Mouse (Mus musculus) urinary bladder, adult 18-20 months (tissue): ENCODE results near the gene Eif3i.

Experiments used
- DNase-seq, 2 experiments: peaks; one replicate each; pipeline ENCODE4 v3.0.0; 2022; ENCODE audit warnings: low spot score in 2 of 2, mixed read lengths in 2 of 2

Eif3i gene

GRCm38 (mm10) chr4:129618786-129619691, 18.6 kb upstream of the Eif3i start, which contains the start of gene Iqcc:
Gene Iqcc, minus strand, starts transcription at chr4:129619099.
- DNase-seq = peak; percentile 85 to 95

DNA sequence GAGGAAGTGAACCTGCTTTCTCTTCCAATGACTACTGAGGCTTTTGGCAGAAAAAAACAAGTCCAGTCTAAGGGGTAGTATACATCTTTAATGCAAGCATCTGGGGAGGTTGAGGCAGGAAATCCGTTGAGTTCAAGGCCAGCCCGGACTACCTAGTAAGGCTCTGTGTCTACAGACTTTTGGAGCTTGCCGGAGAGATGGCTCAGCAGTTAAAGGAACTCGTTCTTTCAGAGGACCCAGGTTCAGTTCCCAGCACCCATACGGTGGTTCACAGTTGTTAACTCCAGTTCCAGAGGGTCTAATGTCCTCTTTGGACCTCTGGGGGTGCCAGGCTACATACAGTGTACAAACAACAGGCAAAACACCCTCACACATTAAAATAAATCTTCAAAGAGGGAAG, 17.6 kb upstream of the Eif3i start:
- DNase-seq = no peak

- no peak for DNase-seq
Observed at GRCm38 (mm10) chr4:129617121-129617641, 16.7 kb upstream of the Eif3i start.

DNA sequence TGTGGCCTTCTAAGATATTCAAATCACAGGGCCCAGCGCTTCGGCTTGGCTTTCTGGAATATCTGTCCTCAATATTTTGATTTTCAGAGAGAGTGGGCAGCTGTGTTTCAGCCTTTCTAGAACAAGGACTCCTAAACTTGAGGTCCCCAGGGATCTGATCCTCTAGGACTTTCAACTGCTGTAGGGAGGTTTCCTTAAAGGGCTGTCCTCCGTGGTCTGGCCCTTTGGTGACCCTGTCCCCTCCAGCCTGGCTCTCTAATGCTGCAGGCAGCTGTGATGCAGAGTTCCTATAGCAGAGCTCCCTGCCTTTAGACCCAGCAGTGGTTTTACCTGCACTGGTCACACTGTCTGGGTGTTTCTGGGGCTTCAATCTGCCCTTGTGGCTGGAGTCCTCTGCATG, 16.2 kb upstream of the Eif3i start:
- no peak for DNase-seq

DNA sequence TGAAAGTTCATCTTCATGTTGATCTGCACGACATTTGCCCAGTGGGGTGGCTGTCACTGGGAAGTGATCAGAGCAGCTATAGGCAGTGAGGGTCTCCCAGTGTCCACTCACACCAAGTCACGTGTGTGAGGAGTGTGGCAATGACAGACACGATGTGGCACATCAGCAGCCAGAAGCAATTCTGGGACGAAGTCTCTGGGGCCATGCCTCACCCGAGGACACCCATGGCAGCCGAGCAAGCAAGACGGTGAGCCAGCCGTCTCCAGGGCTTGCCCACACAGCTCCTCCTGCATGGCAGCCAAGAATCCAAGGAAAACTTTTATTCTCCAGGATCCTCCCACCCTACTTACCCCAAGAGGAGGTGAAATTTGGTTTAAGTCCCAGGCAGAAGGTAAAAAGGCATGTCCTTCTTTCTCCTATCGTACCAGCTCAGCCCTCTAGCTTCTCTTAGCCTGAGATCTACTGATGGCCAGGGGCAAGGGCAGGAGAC, 15.4 kb upstream of the Eif3i start:
- DNase-seq = no peak

DNA sequence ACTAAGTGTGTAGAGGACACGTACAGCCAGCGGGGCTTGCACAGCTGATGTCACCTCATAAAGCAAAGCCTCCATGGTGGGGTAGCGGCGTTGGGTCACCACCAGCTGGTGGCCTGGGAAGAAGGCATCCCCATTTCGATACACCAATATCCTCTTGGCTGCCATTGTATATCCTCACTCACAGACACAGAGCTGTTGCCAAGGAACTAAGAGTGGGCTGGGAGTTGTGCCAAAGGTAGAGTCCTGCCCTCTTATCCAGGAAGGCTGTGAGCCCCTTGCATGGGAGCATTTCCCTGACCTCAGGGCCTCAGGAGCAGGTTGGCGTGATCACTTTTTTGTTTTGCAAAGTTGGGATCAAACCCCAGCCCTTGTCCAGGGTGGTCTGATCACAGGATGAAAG, 13.6 kb upstream of the Eif3i start, which contains the start of gene Dcdc2b:
Dcdc2b (minus strand) TSS at position 165 of the 400 bp plus-strand sequence.
- DNase-seq = no peak

DNA sequence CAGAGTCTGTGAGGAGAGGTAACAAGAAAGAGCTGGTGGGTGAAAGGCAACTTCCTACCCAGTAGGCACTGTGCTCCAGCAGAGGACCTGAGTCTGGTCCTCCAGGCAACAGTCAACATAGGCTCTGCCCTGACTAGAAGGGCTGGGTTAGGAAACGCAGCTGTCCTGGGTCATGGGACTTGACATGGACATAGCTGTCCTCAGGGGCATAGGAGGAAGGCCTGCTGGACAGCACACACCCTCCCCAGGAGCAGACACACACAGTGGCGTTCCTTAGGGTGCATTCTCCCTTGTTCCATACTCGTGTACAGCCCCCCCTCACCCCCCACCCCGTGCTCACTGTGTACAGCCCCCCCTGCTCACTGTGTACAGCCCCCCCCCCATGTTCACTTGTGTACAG, 10.0 kb upstream of the Eif3i start:
- DNase-seq = no peak

DNA sequence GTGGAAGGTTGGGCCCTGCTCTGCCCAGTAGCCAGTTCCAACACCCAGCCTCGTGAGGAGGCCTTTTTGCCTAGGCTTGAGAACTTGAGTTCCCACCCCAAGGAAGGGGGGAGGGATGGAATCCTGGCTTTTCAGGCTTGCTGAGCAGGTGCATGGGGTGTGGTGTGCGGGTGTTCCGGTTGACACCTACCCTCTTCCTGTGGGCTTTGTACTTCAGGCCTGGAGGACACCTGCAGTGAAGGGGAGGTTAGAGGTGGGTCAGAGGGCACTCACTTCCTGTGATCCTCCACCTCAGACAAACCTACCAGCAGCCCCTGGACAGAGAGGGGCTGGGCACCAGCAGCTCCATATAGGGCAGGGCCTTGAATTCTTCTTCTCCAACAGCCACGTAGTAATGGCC, 9.6 kb upstream of the Eif3i start:
- no peak for DNase-seq

DNA sequence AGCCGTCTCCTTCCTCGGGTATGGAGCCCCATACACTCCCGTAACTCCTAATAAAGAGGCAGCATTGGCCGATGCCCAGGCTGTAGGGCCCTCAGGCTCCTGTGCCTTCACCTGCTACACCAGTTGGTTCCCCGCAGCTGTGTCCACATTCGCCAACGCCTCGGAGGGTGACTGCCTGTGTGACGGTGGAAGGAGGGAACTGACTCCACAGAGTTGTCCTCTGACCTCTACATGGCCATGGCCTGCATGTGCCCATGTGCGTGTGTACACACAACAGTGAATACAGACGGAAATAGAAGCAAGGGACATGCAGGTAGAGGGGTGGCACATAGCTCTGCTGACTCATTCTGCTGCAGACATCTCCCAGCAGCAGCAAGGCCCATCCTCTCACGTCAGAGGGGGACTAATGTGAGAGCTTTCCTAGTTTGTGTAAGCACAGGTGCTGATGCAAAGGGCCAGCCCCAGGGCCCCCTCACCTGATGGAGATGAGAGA, 8.7 kb upstream of the Eif3i start:
- no peak for DNase-seq

- peak; percentile 46 to 55 for DNase-seq
Observed at GRCm38 (mm10) chr4:129608426-129609025, 8.1 kb upstream of the Eif3i start.

- DNase-seq = no peak
Observed at GRCm38 (mm10) chr4:129588865-129589264, 11.6 kb downstream of the Eif3i start.

GRCm38 (mm10) chr4:129586943-129587342, 13.5 kb downstream of the Eif3i start:
- DNase-seq = no peak

- DNase-seq = no peak
Observed at GRCm38 (mm10) chr4:129585773-129586172, 14.7 kb downstream of the Eif3i start.

GRCm38 (mm10) chr4:129584884-129585608, 15.4 kb downstream of the Eif3i start:
- peak; percentile 71 to 89 for DNase-seq

DNA sequence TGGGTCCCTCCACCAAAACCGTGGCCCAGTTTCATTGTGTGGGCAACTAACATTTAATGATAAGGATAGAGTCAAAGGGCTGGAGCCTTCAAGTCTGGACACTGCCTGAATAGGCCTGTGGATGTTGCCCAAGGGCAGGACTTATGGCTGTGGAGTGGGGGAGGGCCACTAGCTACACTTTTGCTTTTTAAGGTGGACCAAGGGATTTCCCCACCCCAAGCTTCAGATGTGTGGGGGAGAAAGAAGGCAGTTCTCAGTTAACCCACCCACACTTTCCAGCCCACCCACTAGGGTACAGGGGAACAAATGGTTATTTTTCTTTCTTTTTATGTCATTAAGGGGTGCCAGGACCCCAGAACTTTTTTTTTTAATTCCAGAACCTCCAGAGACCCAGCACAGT, 16.1 kb downstream of the Eif3i start:
- no peak for DNase-seq

- DNase-seq = no peak
Observed at GRCm38 (mm10) chr4:129582251-129582650, 18.2 kb downstream of the Eif3i start.

DNA sequence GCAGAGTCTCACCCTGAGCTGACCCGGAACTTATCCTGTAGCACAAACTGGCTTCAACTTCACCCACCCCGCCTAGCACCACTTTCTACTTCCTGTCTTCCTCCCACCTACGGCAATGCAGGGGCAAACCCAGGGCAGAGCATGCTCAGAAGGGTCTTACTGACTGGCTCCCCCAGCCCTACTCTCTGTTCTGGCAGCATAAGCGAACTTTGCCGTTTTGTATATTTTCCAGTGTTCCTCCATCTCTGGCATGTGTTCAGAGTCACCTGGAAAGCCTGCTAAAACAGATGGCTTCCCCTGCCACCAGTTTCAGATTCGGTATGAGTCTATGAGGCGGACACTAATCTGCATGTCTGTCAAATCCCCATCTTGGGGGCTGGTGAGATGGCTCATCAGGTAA, 20.1 kb downstream of the Eif3i start:
- DNase-seq = no peak

DNA sequence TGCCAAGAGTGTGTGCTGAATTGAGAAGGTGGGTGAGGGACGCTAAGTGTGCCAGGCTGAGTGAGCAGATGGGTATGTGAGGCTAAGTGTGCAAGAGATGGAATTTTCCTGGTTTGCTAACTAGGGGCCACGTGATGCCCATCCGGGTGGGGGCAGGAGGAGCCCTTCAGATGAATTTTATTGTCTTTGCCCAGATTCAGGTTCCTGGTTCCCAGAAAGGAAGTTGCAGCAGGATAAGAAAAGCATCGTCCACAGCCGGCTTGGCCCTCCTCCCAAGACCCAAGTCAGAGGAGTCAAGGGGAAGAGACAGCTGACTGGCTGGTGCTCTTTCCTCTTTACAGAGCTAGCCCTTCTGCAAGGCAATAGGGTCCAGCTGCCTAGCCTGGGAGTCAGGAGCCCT, 22.0 kb downstream of the Eif3i start, which contains the start of gene Fam167b:
Fam167b (minus strand) TSS at position 84 of the 400 bp plus-strand sequence.
- DNase-seq = no peak

- DNase-seq = no peak
Observed at GRCm38 (mm10) chr4:129577688-129578087, 22.8 kb downstream of the Eif3i start.

DNA sequence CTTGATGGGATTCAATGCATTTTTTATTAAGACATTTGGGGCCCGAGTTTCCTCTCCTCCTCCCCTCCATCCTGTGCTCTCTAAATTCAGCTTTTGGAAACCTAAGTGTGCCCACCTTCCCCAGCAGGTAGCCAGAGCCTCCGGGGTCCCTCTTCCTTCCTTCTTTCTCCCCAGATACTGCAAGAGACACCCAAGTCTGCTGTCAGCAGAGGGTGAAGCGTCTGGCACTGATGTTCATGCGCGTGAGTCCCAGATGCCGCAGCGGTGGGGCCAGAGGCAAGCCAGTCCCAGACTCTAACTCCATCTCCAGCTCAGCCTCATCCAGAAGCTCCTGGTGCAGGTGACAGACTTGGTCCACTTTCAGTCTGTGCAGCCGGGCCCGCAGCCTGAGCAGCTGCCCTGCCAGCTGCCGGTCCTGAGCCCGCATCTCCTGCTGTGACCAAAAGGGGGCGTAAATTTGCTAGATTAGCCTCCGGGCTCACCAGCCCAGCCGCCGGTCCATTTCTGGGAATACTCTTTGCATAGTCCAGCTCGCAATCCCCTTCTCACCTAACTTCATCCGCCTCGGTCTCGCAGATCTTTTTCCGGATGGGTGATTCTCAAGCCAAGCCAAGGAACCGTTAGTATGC, 23.5 kb downstream of the Eif3i start:
- peak; percentile 45 for DNase-seq

DNA sequence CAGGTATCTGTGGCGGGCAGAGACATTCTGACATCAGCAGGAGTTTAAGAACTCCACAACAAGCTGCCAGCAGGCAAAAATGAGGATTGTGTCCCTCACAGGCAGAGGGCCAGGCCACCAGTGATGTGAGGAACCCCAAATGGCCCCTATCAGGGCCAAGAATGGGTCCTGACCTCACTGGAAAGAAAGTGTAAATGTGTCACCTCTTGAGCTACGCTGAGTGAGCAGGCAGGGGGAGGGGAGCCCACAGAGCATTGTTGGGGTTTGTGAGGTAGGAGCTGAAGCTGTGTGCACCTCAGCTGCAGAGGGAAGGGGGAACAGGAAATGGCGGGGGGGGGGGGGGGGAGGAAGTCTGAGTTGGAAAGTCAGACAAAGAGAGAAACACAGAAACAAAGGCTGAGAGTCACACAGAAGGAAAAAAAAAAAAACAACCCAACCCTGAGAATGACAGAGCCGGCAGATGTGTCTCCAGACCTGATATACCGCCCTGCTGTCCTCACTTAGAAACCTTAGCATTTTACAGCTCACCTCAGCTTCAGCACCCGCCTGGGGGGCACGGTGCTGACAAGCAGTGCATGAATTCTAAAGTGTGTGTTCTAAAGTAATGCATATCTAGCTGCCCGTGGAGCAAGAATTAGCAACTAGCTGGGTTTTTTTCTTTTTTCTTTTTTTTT, 25.1 kb downstream of the Eif3i start:
- DNase-seq = no peak
